Mouse (Mus musculus) liver, postnatal 0 days (tissue): ENCODE results near the gene Hnf1b.

Source experiments
- CTCF ChIP-seq: sonication (generic); IDR thresholded peaks from 2 replicates; pipeline ENCODE4 v1.5.1; 2016; ENCODE audit warnings: antibody characterized with exemption, low read depth
- EP300 ChIP-seq: IDR thresholded peaks from 2 replicates; pipeline ENCODE4 v1.6.1; 2016; ENCODE audit warnings: antibody characterized with exemption, low read depth, mild to moderate bottlenecking

DNA sequence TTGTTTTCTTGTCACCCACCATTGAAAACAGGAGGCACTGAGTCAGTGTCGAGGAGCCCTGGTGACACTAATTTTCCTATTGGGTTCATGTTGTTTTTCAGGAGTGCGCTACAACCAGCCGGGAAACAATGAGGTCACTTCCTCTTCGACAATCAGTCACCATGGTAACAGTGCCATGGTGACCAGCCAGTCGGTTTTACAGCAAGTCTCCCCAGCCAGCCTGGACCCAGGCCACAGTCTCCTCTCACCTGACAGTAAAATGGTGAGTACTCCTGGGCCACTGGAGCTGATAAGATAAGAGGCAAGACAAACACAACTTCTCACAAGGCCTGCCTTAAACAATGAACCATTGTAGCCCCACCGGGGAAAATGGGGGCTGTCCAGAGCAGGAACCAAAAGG, 32.7 kb downstream of the Hnf1b start:
- TF ChIP-seq CTCF (no peak), EP300 (no peak)
